Mouse (Mus musculus) cortical plate, adult 2 months (tissue): ENCODE measurements at regions not wholly inside any gene's neighbourhood (a gene's known extent, or its start where the extent isn't known, plus 50 kb on each side); places are given as distances from the start of the nearest gene placed in this dataset.

Source experiments
- CTCF ChIP-seq: fragments of 200-500 bp; IDR thresholded peaks from 2 replicates; pipeline ENCODE4 v1.5.1; 2011; ENCODE audit warnings: mild to moderate bottlenecking, control low read depth, low read length; ENCODE audit not compliant: insufficient read depth; ENCODE audit errors: extremely low read depth
- POLR2A ChIP-seq: fragments of 200-500 bp; IDR thresholded peaks from 2 replicates; pipeline ENCODE4 v1.6.1; 2011; ENCODE audit warnings: mild to moderate bottlenecking, low read length, control low read depth; ENCODE audit not compliant: insufficient read depth; ENCODE audit errors: extremely low read depth

DNA sequence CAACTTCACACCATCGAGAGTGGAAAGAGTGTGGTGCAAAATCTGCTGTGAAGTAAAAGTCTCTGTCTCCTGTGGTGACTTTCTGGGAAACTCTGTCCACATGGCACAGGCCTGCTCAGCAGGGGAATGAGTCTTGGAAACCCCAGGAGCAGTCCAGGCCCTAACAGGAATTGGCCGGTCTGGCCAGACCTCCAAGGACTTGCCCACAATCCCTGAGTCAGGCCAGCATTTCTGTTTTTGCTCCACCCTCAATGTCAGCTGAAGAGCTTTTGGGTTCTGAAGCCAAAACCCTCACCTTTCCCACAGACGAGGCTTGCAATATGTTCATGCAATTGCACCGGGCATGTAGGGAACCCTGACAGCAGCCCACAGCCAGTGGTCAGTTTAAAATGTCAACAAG, 365.5 kb downstream of the Setd4 start:
- TF ChIP-seq POLR2A, result no peak
- no peak for TF ChIP-seq CTCF
